Comparison of ENCODE assay signal across 12 mouse cellular contexts in the genomic region with DNA sequence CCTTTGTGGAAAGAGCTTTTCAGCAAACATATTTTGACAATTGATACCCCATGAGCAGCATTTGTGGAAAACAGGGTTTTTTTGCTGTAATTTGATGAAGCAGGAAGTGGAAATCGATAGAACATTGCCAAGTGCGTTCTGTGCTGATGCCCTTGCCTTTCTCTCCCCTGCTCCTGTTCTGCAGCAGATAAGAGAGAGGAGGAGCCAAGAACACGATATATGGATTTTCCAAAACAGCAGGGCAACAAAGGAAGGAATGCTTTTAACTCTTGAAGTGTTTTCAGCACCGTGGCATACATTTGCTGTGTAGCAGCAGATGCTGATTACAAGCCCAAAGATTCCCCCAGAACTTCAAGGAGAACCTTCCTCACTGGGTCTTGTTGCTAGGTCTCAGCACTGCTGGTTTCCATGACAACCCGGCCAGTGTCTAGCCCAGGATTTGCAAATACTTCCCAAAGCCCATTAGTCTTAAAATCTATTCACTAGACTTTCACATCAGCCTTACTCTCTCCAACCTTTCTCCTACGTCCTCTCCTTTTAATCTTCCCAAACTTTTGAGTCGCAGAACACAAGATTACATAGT.
DNase-seq lines count a peak whose midpoint lies in the region; ATAC-seq and TF ChIP-seq lines count a peak whose summit lies in the region.
"Had no signal": no experiment of that assay in that cellular context is flagged by ENCODE, and none has a peak within 500 bp of the region (broad histone marks: within the 10 kb centered on the region; RNA-seq: fewer than 3 reads in every experiment).

No protein-coding gene starts in this region.

- no peaks in the 10 kb centered on the region for H3K9me3 ChIP-seq in hindbrain, embryonic 10.5 days
- no peaks in the 10 kb centered on the region for H3K9me3 ChIP-seq in hindbrain, embryonic 16.5 days (ENCODE audit: control insufficient read depth, low read length)
- H3K9me3 ChIP-seq in hindbrain, postnatal 0 days (ENCODE audit: low read length): no peaks in the 10 kb centered on the region
- H3K9me3 ChIP-seq: forebrain, embryonic 13.5 days had no signal

- H3K4me1 ChIP-seq in hindbrain, embryonic 10.5 days (replicated peaks): no peaks in the 10 kb centered on the region
- peaks cover 2% of the 10 kb centered on the region; the same call in 1 of the 2 replicates for H3K4me1 ChIP-seq in hindbrain, embryonic 16.5 days (ENCODE audit: control insufficient read depth, insufficient read depth, low read depth, low read length)
- H3K4me1 ChIP-seq in hindbrain, postnatal 0 days (ENCODE audit: insufficient read depth, low read length): no peaks in the 10 kb centered on the region
- H3K4me1 ChIP-seq: forebrain, embryonic 13.5 days had no signal

- TF ChIP-seq CTCF in hindbrain, postnatal 0 days (IDR thresholded peaks at IDR 0.05; ENCODE audit: low read depth): no peak

- H3K27me3 ChIP-seq in hindbrain, embryonic 10.5 days (ENCODE audit: insufficient read depth, poor library complexity, severe bottlenecking): no peaks in the 10 kb centered on the region
- no peaks in the 10 kb centered on the region for H3K27me3 ChIP-seq in hindbrain, embryonic 16.5 days (replicated peaks; ENCODE audit: control insufficient read depth, insufficient read depth, low read length)
- no peaks in the 10 kb centered on the region for H3K27me3 ChIP-seq in hindbrain, postnatal 0 days (ENCODE audit: insufficient read depth, low read length)
- H3K27me3 ChIP-seq: forebrain, embryonic 13.5 days had no signal

- DNase-seq in hindbrain, embryonic 10.5 days (ENCODE audit: low spot score): peak; percentile 5
- DNase-seq in right cerebral cortex, postnatal 14 days: peak; percentile 7
- DNase-seq in right cerebral cortex, postnatal 36 days (ENCODE audit: low spot score in 2 of 2): no peak
- DNase-seq in hindbrain, postnatal 0 days (ENCODE audit: low spot score): peak; percentile 58
- no peak for DNase-seq in spleen, postnatal 36 days (ENCODE audit: low spot score in 2 of 2)
- DNase-seq in gastrocnemius, postnatal 14 days: no peak
- DNase-seq: cerebellum, adult 2 months; kidney, adult 8-10 months; thymus, postnatal 14 days had no signal

- ATAC-seq in hindbrain, embryonic 16.5 days: no peak
- ATAC-seq in hindbrain, postnatal 0 days: no peak
- ATAC-seq: forebrain, embryonic 13.5 days had no signal

- H3K36me3 ChIP-seq in hindbrain, embryonic 10.5 days: no peaks in the 10 kb centered on the region
- no peaks in the 10 kb centered on the region for H3K36me3 ChIP-seq in hindbrain, embryonic 16.5 days (ENCODE audit: control insufficient read depth, insufficient read depth, low read length)
- no peaks in the 10 kb centered on the region for H3K36me3 ChIP-seq in hindbrain, postnatal 0 days (ENCODE audit: insufficient read depth, low read length)

- no peak overlapping the region for H3K9ac ChIP-seq in hindbrain, embryonic 16.5 days (ENCODE audit: low read depth, low read length)
- no peak overlapping the region for H3K9ac ChIP-seq in hindbrain, postnatal 0 days (replicated peaks; ENCODE audit: low read length)
- H3K9ac ChIP-seq: forebrain, embryonic 13.5 days had no signal

- H3K27ac ChIP-seq in hindbrain, embryonic 10.5 days: no peak overlapping the region
- H3K27ac ChIP-seq in hindbrain, embryonic 16.5 days (ENCODE audit: low read depth, low read length): no peak overlapping the region
- no peak overlapping the region for H3K27ac ChIP-seq in hindbrain, postnatal 0 days
- H3K27ac ChIP-seq: forebrain, embryonic 13.5 days; left cerebral cortex, adult 2 months had no signal

- 53% methylated on average over 7 of the region's 7 CpGs for WGBS in hindbrain, embryonic 10.5 days
- 49% methylated on average over 7 of the region's 7 CpGs for WGBS in hindbrain, embryonic 16.5 days
- 47% methylated on average over 7 of the region's 7 CpGs for WGBS in hindbrain, postnatal 0 days

- H3K4me2 ChIP-seq in hindbrain, embryonic 16.5 days (ENCODE audit: low read length): no peak overlapping the region
- no peak overlapping the region for H3K4me2 ChIP-seq in hindbrain, postnatal 0 days (ENCODE audit: low read depth, low read length)
- H3K4me2 ChIP-seq: forebrain, embryonic 13.5 days had no signal

- no peak overlapping the region for H3K4me3 ChIP-seq in hindbrain, embryonic 10.5 days
- H3K4me3 ChIP-seq in hindbrain, embryonic 16.5 days (ENCODE audit: low read length): no peak overlapping the region
- H3K4me3 ChIP-seq in hindbrain, postnatal 0 days (ENCODE audit: low read length): no peak overlapping the region
- H3K4me3 ChIP-seq: forebrain, embryonic 13.5 days; left cerebral cortex, adult 2 months had no signal

- intact Hi-C loops in gastrocnemius, postnatal 14 days (cut with DNase I; ENCODE audit: low total_unique reads): no loop called here

Comparison
In these comparisons a context has a peak if more than half of its experiments do, and no peak if none do; other contexts are left out.
1. DNase-seq: peak in hindbrain, embryonic 10.5 days (single experiment), right cerebral cortex, postnatal 14 days (single experiment) and hindbrain, postnatal 0 days (single experiment); none in right cerebral cortex, postnatal 36 days (0 of 2), spleen, postnatal 36 days (0 of 2) and gastrocnemius, postnatal 14 days (single experiment).